Mouse (Mus musculus) skeletal muscle tissue, adult 2 months (tissue): Measurements from ENCODE around the gene Cpeb2.
A peak's percentile ranks its signal among the peaks of the same experiment; 100 is the strongest.

Experiments used
- DNase-seq: peaks from one replicate; pipeline ENCODE4 v3.0.0-alpha.2; 2012; ENCODE audit warnings: low read depth, low spot score

Gene Cpeb2

DNA sequence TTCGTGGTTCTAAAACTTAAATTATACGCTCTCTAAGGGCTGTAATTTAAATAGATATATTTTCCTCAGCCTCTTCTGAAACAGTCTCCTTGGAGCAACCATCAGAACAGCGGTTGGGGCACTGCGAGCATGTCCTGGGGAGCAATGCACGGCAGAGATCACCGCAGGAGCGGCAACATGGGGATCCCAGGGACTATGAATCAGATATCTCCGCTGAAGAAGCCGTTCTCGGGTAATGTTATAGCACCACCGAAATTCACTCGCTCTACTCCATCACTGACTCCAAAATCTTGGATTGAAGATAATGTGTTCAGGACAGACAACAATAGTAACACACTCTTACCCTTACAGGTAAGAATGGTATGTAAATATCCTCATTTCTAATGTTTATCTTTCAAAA is 4.3 kb downstream of the Cpeb2 start:
- no peak for DNase-seq

DNA sequence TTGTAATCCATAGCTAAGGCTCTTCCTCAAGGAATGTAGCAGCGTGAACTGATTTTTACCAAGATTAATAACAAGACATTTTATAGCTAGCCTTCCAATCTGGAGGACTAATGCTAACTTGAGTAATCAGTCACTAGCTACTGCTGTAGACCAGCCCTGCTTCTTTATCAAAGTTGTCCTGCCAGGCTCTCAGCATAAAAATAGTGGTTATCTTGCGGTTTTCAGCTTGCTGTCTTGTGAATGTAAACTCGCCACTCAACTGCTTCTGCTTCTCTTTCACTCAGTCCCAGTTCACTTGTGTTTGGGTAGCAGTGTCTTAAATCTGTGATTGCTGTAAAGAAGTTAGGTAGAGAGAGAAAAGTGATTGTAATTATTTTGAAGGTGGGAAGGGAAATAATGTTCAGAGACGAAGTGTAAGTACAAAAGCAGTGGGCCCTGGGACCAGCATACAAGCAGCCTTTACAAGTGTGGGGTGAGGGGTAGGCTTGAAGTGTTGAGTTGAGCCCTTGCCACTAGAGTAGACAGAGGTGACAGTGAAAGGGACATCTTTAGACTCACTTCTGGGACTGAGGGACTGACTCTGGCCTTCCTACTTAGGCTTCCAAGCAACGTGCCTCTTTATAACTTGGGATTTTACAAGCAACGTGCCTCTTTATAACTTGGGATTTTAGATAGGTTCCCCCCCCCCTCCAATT is 6.3 kb downstream of the Cpeb2 start:
- no peak for DNase-seq

DNA sequence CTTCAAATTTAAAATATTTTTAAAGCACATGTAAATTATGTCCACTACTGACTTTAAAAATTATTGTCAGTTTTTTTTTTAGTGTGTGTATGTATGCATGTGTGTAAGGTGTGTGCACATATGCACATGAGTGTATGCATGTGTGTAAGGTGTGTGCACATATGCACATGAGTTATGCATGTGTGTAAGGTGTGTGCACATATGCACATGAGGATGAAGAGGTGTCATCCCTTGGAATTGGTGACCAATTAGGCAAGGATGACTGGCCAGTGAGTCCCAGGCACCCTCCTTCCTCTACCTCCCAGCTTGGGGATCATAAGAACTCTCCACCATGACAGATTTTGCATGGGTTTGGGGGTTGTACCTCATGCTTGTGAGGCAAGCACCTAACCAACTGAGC is 7.8 kb downstream of the Cpeb2 start:
- no peak for DNase-seq

DNA sequence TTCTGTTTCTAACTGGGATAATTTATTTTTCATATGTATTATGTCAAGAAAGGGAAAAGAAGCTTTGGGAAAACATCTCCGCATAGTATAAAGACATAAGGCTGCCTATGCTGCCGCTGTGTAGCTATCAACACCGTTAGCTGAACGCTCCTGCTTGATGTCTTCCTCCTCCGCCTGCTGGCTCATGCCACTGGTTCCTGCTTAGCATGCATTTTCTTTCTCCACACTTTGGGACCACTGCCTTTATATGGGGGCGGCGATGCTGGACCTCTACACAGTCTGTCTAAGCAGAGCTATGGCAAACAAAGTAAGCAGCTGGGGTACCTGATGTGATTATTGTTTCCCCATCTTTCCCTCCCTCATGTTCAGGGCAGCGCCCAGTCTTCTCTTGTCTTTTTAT is 13.3 kb downstream of the Cpeb2 start:
- DNase-seq: no peak

DNA sequence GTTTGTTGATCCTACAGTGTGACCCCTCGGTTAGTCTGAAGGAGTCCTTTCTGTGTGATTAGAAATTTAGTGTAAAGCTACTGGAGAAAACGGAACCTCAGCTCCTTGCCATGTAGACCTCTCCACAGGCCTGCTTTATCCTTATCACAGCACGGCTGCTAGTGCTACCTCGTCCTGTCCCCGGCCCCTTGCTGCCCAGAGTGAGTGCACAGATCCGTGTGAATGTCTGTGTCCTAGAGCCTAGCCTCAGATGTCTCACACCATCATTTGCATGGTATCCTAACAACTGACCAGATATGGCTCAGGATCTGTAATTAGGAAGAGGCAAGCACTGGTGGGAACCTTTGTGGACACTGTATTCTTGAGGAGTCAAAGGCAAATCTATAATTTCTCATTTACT is 14.0 kb downstream of the Cpeb2 start:
- no peak for DNase-seq

DNA sequence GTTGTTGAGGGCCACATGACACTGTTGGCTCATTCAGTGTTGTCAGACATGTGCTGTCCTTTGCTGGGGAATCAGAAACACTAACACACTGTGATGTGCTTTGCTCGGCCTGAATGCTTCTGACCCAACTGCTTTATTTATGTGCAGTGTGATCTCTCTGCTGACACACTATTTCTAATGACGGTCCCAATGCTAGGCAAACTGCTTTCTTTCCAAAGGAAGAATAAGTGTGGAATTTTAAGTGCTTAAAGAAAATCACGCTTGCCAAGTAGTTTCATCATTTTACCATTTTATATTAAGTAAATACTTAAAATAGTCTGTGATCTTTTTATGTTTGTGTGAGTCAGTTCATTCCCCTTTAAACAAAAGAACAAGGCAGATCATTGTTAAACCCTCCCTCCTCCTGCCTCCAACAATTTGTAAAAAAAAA is 15.0 kb downstream of the Cpeb2 start:
- DNase-seq: no peak

DNA sequence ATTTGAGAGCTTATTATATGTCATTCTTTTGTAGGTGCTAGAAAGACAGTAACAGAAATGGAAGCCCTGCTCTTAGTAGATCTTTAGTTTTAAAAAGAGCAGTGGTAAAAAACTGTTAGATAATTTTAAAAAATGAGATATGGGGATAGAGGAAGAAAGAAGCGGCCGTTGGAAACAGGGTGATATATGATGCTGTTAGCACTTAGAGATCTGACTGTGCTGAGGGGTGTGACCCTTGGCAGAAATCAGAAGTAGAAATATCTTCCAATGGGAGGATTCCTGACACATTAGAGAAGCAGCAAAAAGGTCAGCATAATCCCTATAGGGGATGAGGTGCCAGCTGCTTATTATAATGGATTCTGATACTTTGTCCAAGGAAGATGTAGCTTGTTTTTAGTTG is 24.5 kb downstream of the Cpeb2 start:
- no peak for DNase-seq

DNA sequence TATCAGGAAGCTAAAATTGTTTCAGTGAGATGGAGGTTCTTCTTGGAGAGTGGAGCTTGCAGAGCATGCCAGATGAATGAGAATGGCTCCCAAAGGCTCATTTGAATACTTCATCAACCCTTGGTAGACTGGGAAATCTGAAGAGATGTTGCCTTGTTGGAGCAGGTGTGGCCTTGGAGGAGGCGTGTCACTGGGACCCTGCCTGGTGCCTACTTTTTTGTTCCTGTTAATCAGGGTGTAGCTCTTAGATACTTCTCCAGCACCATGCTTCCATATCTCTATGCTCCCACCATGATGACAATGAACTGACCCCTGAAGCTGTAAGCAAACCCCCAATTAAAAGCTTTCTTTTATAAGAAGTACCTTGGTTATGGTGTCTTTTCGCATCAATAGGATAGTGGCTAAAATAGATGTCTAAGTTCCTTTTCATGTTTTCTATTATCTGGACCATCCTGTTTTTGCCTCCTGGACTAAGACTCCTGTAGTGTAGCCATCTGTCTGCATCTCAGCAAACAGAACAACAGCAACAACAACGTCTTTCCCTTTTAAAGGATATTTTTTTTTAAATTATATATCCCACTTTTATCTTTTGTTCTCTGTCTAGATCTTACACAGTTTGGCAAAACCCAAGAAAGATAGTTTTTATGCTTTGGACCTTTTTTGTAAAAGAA is 25.6 kb downstream of the Cpeb2 start:
- no peak for DNase-seq

DNA sequence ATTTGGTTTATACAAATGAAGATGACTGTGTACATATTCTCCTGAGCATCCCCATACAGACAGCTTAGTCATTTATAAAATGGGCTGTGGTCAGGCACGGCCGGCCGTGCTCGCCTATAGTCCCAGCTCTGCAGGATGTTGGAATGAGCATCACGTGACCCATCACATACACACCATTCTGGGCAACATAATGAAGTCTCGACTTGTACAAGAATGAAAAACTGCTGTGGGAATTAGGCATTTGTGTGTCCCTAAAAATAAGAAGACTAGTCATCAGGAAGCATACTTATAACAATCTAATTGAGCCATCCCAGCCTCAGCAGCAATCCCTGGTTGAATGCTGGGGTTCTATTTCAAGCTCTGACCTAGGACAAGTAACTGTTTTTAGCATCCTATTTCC is 28.8 kb downstream of the Cpeb2 start:
- DNase-seq: no peak

DNA sequence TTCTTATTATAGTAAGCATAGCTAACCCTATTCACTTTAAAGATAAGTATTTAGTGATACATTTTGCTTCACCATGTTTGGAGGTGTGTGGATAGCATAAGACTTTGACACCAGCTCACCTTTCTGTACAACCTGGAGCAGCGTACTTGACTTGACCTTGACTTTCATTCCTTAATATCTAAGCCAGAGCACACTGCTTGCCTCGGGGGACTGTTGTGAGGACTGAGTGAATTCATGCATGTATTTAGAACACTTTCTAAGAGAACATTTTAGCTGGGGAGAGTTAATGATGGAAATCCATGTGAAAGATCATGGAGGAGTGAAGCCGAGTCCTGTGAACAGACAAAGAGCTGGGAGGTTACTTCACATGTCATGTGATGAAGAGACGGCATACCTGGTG is 31.0 kb downstream of the Cpeb2 start:
- DNase-seq: no peak

DNA sequence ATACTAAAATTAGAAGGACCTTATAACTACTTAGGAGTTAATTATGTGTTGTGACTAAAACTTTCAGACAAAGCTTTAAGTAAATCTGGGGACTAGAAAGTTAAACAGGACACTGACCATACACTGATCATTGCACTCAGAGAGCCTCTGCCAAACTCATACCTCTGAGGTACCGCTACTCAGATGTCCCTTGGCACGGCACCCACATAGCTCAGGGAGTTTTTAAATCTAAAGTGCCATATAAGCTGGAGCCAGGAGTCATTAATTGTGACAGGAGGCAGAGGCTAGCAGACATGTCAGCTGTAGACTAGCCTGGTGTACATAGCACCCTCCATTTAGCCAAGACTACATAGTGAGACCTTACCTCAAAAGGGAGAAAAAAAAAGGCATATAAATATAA is 31.7 kb downstream of the Cpeb2 start:
- no peak for DNase-seq

DNA sequence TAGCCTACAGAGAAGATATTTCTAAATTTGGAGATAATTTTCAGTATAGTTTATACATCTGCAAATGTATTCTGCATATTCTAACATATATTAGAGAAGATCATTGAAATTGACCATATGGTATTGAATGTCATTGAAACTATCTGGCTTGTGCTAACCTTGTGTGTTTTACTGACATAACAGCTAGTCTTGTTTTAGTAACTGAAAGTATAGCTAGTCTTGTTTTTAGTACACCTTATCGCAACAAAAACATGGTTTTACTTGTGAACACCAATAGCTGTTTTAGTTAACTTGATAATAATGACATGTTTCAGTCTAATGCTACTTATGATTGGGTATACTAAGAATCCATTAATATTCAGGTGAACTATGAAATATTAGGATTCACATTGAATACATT is 45.0 kb downstream of the Cpeb2 start:
- no peak for DNase-seq

DNA sequence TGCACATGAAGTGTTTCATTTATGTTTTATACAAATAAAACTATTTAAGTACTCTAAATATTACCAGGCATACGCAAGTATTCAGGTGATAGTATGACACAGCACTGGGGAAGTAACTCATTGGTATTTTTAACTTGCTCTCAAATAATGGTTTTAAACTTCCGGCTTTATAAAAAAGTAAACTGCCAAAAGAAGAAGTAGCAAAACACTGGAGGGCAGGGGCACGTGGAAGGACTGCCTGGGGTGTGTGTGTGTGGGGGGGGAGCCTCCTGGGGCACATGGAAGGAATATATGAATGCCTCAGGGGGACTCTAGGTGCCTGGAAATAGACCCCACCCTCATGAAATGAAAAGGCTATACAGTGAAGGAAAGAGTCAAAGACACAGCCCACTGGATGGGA is 46.8 kb downstream of the Cpeb2 start:
- DNase-seq: no peak

DNA sequence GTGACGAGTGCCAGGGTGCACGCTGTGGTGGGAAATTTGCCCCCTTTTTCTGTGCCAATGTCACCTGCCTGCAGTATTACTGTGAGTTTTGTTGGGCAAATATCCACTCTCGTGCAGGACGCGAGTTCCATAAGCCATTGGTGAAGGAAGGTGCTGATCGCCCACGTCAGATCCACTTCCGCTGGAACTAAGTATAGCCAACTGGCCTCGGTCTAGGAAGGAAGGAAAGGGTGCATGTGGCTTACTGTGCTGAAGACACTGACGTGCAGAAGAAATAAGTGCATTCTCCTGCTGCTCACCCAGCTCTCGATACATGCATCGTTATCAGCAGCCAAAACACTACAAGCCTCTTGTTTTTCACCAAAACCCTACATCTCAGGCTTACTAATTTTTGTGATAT is 52.8 kb downstream of the Cpeb2 start:
- no peak for DNase-seq

DNA sequence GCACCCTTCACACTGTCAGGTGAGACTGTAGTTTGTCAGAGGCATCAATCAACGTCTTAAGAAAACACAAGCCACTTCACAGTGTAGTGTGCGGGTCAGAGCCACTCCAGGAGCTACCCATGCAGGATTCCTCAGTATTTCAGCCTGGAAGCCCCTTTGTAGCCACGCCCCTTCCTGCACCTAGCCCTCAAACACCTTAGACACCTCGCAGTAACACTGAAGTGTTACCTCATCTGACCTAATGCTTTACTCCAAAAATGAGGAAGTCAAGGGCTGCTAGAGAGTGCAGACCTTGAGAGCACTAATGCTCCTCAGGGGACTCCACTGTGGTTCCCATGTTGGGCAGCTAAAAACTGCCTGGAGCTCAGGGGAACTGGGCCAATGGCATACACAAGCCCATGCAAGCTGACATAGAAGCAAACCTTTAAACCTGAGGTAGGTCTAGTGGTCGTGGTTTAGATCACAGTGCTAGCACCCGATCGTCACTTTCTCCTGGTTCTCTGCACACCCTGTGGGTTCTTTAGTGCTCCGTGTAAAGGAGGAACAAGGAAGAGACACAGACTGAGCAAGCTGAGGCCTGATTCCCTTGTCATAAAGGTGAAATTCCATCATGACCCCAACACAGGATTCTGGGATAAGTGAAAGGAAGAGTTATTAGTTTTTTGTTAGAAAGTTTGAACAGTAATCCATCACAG is 56.9 kb downstream of the Cpeb2 start:
- DNase-seq: no peak

DNA sequence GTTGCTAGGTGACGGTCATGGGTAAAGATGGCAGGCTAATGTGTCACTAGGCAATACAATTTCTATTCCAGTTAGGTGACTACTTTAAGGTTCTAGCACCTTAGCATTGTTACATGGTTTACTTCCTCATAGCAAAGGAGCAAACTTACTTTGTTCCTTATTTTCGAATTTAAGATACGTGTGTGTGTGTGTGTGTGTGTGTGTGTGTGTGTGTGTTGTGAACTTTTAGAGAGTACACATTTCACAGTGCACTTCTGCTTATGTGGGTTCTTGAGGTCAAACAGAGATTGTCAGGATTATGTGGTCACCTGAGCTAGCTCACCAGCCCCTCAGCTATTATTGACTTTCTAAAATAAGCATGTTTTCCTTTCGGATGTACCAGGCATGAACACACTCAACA is 60.2 kb downstream of the Cpeb2 start:
- DNase-seq: no peak

DNA sequence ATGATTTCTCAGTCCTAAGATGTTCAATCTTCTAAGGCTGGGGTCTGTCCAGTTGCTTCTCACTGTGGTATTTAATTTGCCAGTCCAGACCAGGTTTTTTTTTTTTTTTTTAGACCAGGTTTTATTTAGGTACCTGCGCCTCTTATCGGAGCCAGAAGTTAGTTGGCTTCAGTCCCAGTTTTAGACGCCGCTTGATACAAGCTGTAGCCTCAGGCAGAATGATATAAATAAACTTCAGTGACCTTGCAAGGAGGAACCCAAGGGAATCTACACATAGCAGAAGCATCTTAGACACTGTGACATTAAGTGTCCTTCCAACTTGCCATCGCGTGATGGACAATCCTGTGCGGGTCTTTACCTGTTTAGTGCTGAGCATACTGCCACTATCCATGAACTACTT is 64.5 kb downstream of the Cpeb2 start:
- DNase-seq: peak; percentile 2

DNA sequence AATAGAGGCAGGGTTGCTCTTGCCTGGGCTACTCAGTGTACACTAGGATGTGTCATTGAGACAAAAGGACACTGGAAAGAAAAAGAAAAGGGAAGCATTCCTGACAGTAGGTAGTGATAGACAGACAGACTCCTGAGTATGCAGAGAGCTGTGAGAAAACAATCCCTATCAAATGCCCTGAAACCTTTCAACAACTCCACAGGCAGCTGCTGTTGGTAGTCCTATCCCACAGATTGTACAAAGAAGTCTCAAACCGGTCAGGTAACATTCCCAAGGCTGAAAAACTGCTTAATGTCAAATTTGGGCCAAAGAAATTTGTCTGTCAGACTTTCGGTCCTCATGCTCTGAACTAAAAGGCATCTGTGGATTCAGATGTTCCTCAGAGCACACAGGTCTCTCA is 66.0 kb downstream of the Cpeb2 start:
- no peak for DNase-seq

DNA sequence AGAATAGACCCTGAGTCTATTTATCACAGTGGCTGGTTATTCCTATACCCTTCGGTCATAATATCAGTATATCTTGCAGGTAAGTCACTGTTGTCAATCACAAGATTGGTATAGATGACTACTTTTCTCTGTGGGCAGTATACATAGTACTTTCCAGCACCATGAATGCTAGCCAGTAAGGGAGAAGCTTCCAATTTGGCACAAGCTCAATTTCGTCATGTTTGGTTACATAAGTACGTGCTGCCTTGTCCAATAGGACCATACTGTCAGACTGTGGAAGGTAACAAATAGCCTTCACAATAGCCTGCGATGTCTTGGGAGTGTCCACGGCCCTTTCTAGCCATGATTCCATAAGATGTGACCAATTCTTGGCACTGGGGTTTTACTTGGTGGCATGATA is 67.1 kb downstream of the Cpeb2 start:
- DNase-seq: no peak

DNA sequence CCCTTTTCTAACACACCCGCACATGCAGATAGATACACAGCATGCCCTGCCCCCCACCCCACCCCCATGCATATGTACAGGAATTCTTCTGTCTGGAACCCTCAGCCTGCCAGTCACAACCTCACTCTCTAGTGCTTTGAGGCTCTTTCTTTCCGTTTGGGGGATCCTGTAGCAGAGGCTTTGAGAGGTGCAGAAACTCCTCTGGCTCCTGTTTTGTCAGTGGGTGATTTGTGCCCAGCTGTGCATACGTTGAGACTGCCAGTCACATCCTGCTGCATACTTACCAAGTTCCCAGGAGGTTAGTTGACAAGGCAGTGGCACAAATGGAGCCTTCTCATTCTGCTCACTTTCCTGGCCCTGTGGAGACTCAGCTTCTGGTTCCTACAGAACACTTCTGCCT is 68.0 kb downstream of the Cpeb2 start:
- DNase-seq: no peak

DNA sequence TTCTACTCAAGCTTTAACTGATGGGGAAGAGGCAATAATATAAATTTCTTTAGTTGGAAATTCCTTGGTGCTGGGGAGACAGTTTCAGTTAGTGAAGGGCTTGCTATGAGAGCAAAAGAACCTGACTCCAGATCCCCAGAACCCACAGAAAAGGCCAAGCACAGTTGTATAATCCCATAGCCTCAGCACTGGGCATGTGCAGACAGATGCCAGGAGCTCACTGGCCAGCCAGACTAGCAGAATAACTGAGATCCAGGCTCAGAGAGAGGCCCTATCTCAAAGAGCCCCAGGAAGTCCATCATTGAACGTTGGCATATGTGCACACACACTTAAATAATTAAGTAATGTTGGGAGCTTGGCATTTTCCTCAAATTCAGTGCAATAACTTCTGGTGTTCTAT is 70.5 kb downstream of the Cpeb2 start:
- no peak for DNase-seq

DNA sequence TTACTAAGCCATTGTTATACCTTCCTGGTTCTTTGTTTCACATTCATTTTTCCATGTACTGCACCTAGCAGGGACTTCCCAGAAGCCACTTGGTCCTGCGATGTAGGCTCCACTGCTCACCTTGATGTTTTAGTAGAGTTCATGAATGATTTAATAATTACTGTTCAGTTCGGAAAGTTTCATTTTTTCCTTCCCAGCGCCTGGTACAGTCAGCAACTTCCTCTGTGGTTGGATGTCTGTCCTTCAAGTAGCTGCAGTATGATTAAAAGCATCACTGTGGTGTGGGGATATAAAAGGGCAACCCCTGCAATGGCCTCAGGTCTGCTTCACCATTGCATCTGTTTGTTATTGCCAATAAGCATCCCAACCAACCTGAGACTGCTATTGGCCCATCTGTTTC is 72.5 kb downstream of the Cpeb2 start:
- DNase-seq: no peak

DNA sequence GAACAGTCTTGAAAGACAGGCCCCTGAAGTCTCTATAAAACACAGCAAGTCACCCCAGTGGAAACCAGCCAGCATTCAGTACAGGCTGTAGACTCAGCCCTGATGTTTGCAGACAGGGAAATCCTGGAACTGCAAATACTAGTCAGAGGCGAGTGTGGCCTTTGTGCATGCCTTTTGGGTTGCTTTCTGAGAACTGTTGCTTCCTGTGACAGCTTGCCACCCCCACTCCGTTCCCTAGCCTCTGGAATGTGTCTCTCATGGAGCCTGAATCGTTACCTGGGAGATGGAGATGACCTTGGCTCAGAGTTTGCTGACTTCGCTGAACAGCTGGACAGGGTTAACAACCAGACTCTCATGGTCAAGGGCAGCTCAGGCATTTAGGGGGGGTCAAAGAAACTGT is 77.0 kb downstream of the Cpeb2 start:
- no peak for DNase-seq
